Mouse (Mus musculus) heart, embryonic 12.5 days (tissue): Measurements from ENCODE around the gene Fgf12. TPM values are rescaled to one million over a fixed set of nuclear protein-coding genes. Genes with fewer than 3 reads are reported as not detected.

Experiments used
- ATAC-seq: fragments of 200-750 bp; cut with Nextera tagmentation; 2 replicates; pipeline ENCODE4 v1.8.0; 2017; ENCODE audit warnings: moderate TSS enrichment, moderate library complexity; ENCODE audit not compliant: insufficient number of reproducible peaks, low FRiP score
- H3K27ac ChIP-seq: fragments of 300-500 bp; sonication (generic); 2 replicates; pipeline ENCODE4 v1.5.1; 2016; ENCODE audit warnings: mild to moderate bottlenecking, moderate library complexity; ENCODE audit not compliant: poor library complexity, severe bottlenecking
- H3K27me3 ChIP-seq: fragments of 300-500 bp; sonication (generic); replicated peaks from 2 replicates; pipeline ENCODE4 v1.6.1; 2016; ENCODE audit warnings: mild to moderate bottlenecking, moderate library complexity
- H3K36me3 ChIP-seq: fragments of 300-500 bp; sonication (generic); 2 replicates; pipeline ENCODE4 v1.6.1; 2016; ENCODE audit warnings: mild to moderate bottlenecking, moderate library complexity
- H3K4me1 ChIP-seq: fragments of 300-500 bp; sonication (generic); replicated peaks from 2 replicates; pipeline ENCODE4 v1.6.1; 2016; ENCODE audit warnings: mild to moderate bottlenecking
- H3K4me2 ChIP-seq: fragments of 300-500 bp; sonication (generic); 2 replicates; pipeline ENCODE4 v1.6.1; 2016; ENCODE audit warnings: mild to moderate bottlenecking, moderate library complexity
- H3K4me3 ChIP-seq: fragments of 300-500 bp; sonication (generic); 2 replicates; pipeline ENCODE4 v1.5.1; 2016; ENCODE audit warnings: mild to moderate bottlenecking
- H3K9ac ChIP-seq: fragments of 300-500 bp; sonication (generic); 2 replicates; pipeline ENCODE4 v1.6.1; 2016; ENCODE audit warnings: mild to moderate bottlenecking, moderate library complexity
- H3K9me3 ChIP-seq: fragments of 300-500 bp; sonication (generic); replicated peaks from 2 replicates; pipeline ENCODE4 v1.6.1; 2016; ENCODE audit warnings: mild to moderate bottlenecking, moderate library complexity
- WGBS: fragments of 180-500 bp; shearing (Covaris S2); methylation state at CpG from one replicate; pipeline ENCODE4 v1.1.7; 2016; 5-methylcytosine and 5-hydroxymethylcytosine counted together
- microRNA counts: library from miRNA; unstranded; fragments of <30 nt; microRNA quantifications from one replicate; lab custom pipeline; 2017
- microRNA-seq: library from miRNA; unstranded; fragments of <30 nt; microRNA quantifications from one replicate; pipeline ENCODE4, GENCODE M21; 2017
- polyA plus RNA-seq: library from polyadenylated mRNA; unstranded; fragments of >200 nt; fragmentation: Nextera tagmentation; extraction: Ambion mirVana; gene quantifications from 2 replicates; pipeline ENCODE4 v1.2.1, GENCODE M21; 2016

Fgf12 gene
- polyA plus RNA-seq, 1 experiment from 2014 or later, result 8.3 TPM

- no peak overlapping the region for H3K4me2 ChIP-seq
- H3K27ac ChIP-seq, result no peak overlapping the region
- H3K4me1 ChIP-seq, result no peaks in the 10 kb centered on the region
- H3K27me3 ChIP-seq, result no peaks in the 10 kb centered on the region
- no peak overlapping the region for H3K4me3 ChIP-seq
- 68% methylated on average over 1 of the region's 1 CpGs for WGBS
- no peak for ATAC-seq
- no peaks in the 10 kb centered on the region for H3K9me3 ChIP-seq
- H3K36me3 ChIP-seq, result no peaks in the 10 kb centered on the region
- H3K9ac ChIP-seq, result no peak overlapping the region
These were observed 540.5 kb downstream of the Fgf12 start for GRCm38 (mm10) chr16:28212411-28212810.

DNA sequence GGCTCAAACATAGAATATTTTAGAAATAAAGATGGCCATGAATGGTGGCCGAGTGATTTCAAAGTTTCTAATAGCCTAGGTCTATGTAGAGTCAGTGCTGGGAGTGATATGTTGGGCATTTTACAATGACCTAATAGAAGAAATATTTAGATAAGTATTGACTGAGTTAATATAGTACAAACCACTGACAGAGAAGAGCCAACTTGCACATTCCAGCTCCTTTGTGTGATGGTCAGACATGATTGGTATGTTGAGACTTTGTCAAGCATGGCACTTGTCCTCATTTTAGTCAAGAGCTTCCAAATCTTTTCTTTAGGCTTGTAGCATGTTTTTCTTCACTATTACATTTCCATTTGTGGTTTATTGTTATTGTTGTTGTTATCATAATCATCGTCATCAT lies 596.4 kb downstream of the Fgf12 start:
- H3K4me3 ChIP-seq, result no peak overlapping the region
- H3K9me3 ChIP-seq, result no peaks in the 10 kb centered on the region
- ATAC-seq, result no peak
- WGBS, result 76% methylated on average over 2 of the region's 2 CpGs
- no peak overlapping the region for H3K27ac ChIP-seq
- H3K4me1 ChIP-seq, result no peaks in the 10 kb centered on the region
- no peak overlapping the region for H3K4me2 ChIP-seq
- H3K9ac ChIP-seq, result no peak overlapping the region
- H3K36me3 ChIP-seq, result no peaks in the 10 kb centered on the region
- H3K27me3 ChIP-seq, result no peaks in the 10 kb centered on the region

DNA sequence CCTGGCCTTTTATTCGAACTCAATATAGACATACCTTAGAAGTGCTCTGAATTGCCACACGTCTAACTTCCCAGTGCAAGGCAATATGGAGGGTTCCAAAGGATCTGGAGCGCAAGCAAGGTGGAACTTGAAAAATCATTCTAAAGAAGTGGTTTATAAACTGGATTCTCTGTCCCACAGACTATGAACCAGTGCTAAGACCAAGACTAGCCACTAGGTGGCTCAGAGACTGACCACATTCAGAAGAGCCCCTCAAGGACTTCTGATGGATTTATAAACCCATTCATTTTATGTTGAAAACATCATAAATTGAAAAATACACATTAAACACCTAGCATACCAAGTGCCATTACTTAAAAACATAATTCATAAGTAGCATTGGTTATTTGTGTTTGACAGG lies 611.9 kb downstream of the Fgf12 start:
- ATAC-seq, result no peak
- H3K4me1 ChIP-seq, result no peaks in the 10 kb centered on the region
- WGBS, result 68% methylated on average over 3 of the region's 3 CpGs

DNA sequence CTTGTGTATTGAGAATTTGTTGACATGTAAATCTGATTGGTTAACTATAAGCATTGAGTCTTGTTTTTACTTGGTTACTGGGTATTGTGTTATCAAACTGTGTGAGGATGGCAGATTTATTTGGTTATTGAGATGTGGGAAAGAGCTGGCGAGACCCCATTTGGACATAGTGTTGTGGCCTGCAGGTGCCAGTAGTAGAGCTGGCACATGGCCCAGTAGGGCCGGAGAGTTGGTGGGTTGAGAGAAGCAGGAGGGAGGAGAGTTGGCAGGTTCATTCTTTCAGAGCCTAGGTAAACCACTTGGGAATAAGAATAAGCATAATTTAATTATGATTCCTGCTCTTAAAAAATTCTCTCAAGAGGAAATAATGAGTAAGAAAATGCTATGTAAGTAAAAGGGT lies 625.9 kb downstream of the Fgf12 start:
- 68% methylated on average over 2 of the region's 2 CpGs for WGBS
- Histone ChIP-seq H3K4me3 (no peak overlapping the region), H3K27me3 (no peaks in the 10 kb centered on the region), H3K4me1 (no peaks in the 10 kb centered on the region), H3K9me3 (no peaks in the 10 kb centered on the region), H3K36me3 (no peaks in the 10 kb centered on the region), H3K27ac (no peak overlapping the region), H3K9ac (no peak overlapping the region), H3K4me2 (no peak overlapping the region)
- ATAC-seq, result no peak

More for the DNA sequence above, 611.9 kb downstream of the Fgf12 start:
- Histone ChIP-seq H3K9me3 (no peaks in the 10 kb centered on the region; the same call in 1 of the 2 replicates), H3K4me2 (no peak overlapping the region), H3K36me3 (no peaks in the 10 kb centered on the region), H3K27me3 (no peaks in the 10 kb centered on the region), H3K4me3 (no peak overlapping the region), H3K9ac (no peak overlapping the region), H3K27ac (no peak overlapping the region)

MicroRNAs encoded within 50 kb of the gene (microRNA counts, 519-probe panel; counts per million panel counts)
- not detected for microRNA mmu-miR-690 (lab: Ali Mortazavi, UCI)

Small RNA genes lying within 50 kb of the gene (microRNA-seq; reads per million reads assigned to microRNA genes)
- gene Mir690, result not detected

Other genes with a start within 250 kb of the Fgf12 start
- gene Mb21d2, start 176.6 kb upstream of the Fgf12 start, polyA plus RNA-seq, result 6.9 and 7.1 TPM in 2 replicates